Mouse (Mus musculus) monocyte, adult 2 months (primary cell): ENCODE data around the gene Plscr5.

Source experiments
- DNase-seq, 2 experiments: peaks; one replicate each; pipeline ENCODE4 v3.0.0; 2022; ENCODE audit warnings: low spot score in 2 of 2, low read depth in 1 of 2

Gene Plscr5

DNA sequence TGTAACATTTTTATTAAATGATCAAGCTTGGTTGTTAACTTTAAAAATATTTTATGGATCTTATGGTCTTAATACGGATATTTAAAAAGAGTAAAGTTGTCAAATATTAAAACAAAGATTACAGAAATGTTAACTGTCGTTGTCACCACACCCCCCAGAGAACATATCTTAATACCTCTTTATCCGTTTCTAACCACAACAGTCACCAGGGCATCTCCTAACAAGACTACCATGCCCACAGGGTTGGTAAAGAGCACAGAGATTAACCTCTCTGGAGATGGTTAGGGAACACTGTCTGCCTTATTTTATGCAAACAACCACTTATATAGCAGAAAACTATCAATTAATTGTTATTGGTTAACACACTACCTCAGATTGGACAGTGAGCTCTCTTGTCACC, 34.1 kb downstream of the Plscr5 start:
- DNase-seq = no peak

DNA sequence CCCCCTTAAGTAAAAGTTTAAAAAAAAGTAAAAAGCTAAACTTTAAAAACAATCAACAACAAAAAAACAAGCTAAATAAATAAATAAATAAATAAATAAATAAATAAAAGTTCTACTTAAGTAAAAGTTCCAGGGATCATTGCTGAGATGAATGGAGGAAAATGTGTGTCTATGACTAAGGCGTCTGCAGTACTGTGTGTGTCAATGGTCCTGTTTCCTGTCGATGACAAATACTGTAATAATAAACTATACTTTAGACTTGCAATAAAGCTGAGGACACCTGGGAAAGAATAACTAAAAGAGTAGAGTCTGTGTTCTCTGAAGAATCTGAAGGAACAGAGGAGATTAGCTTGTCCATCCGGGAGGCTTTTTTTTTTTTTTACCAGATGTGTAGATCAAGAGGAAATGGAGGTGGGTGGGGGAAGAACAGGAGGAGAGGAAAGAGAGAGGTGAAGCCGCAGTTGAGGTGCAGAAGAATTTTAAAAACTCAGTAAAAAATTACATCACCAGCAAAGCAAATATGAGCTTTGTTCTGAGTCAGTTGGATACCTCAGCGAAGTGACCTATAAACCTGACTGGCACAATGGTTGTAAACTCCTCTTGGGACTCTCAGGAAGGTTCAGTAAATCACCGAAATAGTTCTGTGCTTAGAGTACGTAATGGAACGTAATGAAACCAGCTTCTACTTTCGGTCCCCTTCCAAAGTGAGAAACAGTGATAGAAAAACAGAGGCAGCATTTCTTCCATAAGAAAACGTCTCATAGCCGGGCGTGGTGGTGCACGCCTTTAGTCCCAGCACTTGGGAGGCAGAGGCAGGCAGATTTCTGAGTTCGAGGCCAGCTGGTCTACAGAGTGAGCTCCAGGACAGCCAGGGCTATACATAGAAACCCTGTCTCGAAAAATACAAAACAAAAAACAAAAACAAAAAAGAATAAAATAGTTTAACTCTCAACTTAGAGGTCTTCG, 36.4 kb downstream of the Plscr5 start:
- DNase-seq = no peak

DNA sequence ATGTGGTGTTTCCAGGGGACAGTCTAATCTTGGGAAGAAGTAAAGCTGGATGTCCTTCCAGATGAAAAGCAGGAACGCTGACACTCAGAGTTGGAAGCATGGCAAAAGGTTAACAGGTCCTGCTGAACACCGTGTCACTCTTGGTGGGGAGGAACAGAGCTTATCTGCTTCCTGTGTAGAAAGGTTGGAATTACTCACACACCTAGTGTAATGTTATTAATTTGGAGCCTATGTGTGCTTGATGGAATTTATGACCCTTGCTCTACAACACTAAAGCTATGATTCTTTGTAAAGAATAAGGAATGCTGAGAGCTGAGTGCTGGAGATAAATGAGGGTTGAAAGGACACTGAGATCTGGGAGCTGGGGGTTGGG, 37.1 kb downstream of the Plscr5 start:
- no peak for DNase-seq

GRCm38 (mm10) chr9:92234901-92235458, 42.2 kb downstream of the Plscr5 start:
- no peak for DNase-seq

DNA sequence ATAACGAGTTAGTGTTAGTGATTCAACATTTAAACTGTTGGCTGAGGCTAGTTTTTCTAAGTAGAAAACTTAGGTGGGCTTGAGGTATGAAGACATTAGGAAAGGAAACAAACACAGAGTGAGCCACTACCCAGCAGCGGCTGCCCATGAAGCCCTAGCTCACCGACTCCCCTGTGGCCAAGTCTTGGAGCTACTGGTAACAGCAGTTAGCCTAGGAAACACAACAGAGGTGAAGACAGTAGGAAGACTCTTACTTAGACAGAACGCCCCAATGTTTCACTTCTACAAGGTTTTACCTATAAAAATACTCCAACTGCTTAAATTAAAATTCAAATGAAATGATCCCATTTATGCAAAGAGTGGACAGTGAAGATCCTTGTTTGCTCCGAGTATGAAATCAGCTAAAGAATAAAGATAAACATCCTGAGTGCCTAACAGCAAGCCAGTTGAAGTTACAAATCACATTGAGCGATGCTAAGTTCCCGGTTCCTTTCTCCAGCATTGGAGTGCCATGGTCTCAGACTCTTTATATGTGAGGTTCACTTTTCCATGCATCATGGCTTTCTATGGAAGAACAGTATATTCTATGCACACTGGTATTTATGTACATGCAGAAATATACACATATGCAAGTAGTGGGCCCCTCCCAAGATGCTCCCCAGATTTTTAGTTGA, 56.2 kb downstream of the Plscr5 start:
- no peak for DNase-seq

- no peak for DNase-seq
Observed at GRCm38 (mm10) chr9:92249447-92249852, 56.7 kb downstream of the Plscr5 start, which contains the start of gene Plscr1. Plscr1 (plus strand) TSS chr9:92249750.

DNA sequence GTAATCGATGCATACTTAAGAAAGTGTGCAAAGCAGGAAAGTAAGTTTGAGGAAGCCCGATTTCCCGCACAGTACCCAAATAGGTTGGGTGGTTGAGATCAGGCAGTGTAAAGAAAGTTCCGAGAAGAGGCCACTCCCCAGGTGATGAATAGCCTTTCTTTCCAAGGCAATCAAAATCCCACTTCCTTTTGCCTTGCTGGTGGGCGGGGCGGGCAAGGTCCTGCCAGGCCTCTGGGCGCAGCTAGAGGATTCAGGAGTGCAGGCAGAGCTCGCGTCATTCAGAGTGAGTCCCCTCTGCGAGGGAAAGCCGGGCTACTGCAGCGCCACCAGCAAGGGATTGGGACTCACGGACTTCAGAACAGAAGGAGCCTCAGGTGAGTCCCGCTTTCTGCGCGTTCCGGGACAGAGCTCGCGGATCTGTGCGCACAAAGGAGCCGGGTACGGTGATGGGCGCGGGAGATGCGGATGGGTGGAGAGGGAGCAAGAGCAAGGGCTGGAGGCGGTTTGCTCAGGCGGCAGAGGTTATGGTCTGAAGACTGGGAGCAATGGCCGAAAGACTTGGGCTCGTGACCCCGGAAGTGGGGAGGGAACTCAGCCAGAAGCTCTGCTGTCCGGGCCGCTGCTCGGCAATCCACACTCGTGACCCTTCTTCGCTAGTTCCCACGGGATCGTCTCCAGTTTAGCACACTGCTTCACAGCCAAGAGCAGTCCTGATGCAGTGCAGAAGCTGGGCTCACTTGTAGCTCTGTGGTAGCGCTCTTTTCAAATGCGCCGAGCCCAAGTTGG, 57.4 kb downstream of the Plscr5 start:
- DNase-seq = peak in 1 of 2 experiments; percentile 12

DNA sequence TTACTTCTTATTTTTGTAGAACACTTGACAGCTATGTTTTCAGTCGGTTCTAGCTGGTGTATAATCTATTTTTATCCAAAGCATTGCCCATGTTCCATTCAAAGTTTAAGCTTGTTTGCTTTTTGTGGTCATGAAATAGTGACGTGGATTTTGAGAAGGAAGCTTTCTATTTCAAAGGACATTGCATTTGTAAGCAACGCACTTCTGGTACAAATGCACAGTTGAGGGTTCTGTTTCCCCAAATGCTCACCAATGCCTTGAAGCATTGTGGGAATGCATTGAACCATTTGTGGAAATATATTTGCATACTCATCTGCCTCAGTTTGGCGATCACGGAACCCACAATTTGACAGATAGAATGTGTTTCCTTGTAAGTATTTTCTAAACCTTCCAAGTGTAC, 60.0 kb downstream of the Plscr5 start:
- DNase-seq = no peak

DNA sequence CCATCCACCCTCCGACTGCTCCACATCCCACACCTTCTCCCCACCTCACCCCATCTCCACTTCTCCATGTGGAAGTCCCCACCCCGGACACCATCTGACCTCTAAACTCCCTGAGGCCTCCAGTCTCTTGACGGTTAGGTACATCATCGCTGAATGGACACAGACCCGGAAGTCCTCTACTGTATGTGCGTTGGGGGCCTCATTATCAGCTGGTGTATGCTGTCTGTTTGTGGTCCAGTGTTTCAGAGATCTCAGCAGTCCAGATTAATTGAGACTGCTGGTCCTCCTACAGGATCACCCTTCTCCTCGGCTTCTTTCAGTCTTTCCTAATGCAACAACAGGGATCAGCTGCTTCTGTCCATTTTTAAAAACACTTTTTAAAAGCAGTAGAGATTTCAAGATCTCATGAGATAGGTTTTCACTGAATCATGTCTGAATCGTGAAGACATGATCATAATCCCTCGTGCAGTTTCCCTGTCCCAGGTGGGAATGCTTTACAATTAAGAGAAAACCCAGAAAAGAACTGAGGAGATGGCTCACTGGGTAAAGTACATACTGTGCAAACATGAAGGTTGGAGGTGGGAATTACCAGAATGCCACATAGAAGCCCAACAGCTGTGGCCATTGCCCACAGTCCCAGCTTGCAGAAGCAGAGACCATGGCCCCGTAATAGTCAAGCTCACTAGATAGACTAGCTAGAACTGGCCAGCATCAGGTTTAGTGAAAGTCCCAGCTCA, 61.0 kb downstream of the Plscr5 start:
- no peak for DNase-seq
